Mouse (Mus musculus) stomach, embryonic 14.5 days (tissue): Measurements from ENCODE around the gene Pkd1l2. TPM values are rescaled to one million over a fixed set of nuclear protein-coding genes. Genes with fewer than 3 reads are reported as not detected.

Experiments
- ATAC-seq: fragments of 200-750 bp; cut with Nextera tagmentation; 2 replicates; pipeline ENCODE4 v1.8.0; 2017; ENCODE audit warnings: low read depth, moderate TSS enrichment; ENCODE audit not compliant: insufficient number of reproducible peaks, insufficient read depth, low FRiP score
- H3K27ac ChIP-seq: fragments of 300-500 bp; sonication (generic); 2 replicates; pipeline ENCODE4 v1.5.1; 2014; ENCODE audit warnings: mild to moderate bottlenecking, low read length, moderate library complexity, mixed read lengths
- H3K27me3 ChIP-seq: fragments of 300-500 bp; sonication (generic); 2 replicates; pipeline ENCODE4 v1.6.1; 2014; ENCODE audit warnings: low read length, control low read depth, mixed read lengths; ENCODE audit not compliant: control insufficient read depth, insufficient read depth
- H3K36me3 ChIP-seq: fragments of 300-500 bp; sonication (generic); 2 replicates; pipeline ENCODE4 v1.6.1; 2014; ENCODE audit warnings: mild to moderate bottlenecking, control low read depth, low read length, moderate library complexity, mixed read lengths; ENCODE audit not compliant: control insufficient read depth, insufficient read depth
- H3K4me1 ChIP-seq: fragments of 300-500 bp; sonication (generic); 2 replicates; pipeline ENCODE4 v1.6.1; 2014; ENCODE audit warnings: low read length, control low read depth, mixed read lengths; ENCODE audit not compliant: control insufficient read depth, insufficient read depth
- H3K4me2 ChIP-seq: fragments of 300-500 bp; sonication (generic); replicated peaks from 2 replicates; pipeline ENCODE4 v1.6.1; 2014; ENCODE audit warnings: low read depth, low read length, control low read depth
- H3K4me3 ChIP-seq: fragments of 300-500 bp; sonication (generic); 2 replicates; pipeline ENCODE4 v1.5.1; 2014; ENCODE audit warnings: low read depth, low read length, control low read depth
- H3K9ac ChIP-seq: fragments of 300-500 bp; sonication (generic); replicated peaks from 2 replicates; pipeline ENCODE4 v1.6.1; 2014; ENCODE audit warnings: low read depth, mild to moderate bottlenecking, control low read depth, low read length, moderate library complexity, mixed read lengths
- H3K9me3 ChIP-seq: fragments of 300-500 bp; sonication (generic); 2 replicates; pipeline ENCODE4 v1.6.1; 2016; ENCODE audit warnings: low read depth, low read length, control low read depth; ENCODE audit not compliant: control insufficient read depth
- WGBS: fragments of 180-500 bp; shearing (Covaris S2); extraction: QIAGEN DNeasy Blood & Tissue Kit; methylation state at CpG from one replicate; pipeline ENCODE4 v1.1.7; 2014; 5-methylcytosine and 5-hydroxymethylcytosine counted together
- polyA plus RNA-seq: library from polyadenylated mRNA; unstranded; fragments of >200 nt; fragmentation: Nextera tagmentation; extraction: Ambion mirVana; gene quantifications from 2 replicates; pipeline ENCODE4 v1.2.1, GENCODE M21; 2014

The Pkd1l2 gene
- polyA plus RNA-seq, 1 experiment from 2014 or later: not detected

- no peak overlapping the region for H3K4me3 ChIP-seq
- no peak overlapping the region for H3K4me2 ChIP-seq
- H3K27me3 ChIP-seq: no peaks in the 10 kb centered on the region
- H3K27ac ChIP-seq: no peak overlapping the region
- ATAC-seq: no peak
- H3K4me1 ChIP-seq: no peaks in the 10 kb centered on the region
- H3K9me3 ChIP-seq: no peaks in the 10 kb centered on the region
- H3K9ac ChIP-seq: no peak overlapping the region
- no peaks in the 10 kb centered on the region for H3K36me3 ChIP-seq
- 80% methylated on average over 18 of the region's 18 CpGs for WGBS
Measured at GRCm38 (mm10) chr8:117019323-117020275, 62.6 kb downstream of the Pkd1l2 start.

- no peak overlapping the region for H3K4me3 ChIP-seq
- H3K27ac ChIP-seq: no peak overlapping the region
- H3K4me1 ChIP-seq: no peaks in the 10 kb centered on the region
- no peak overlapping the region for H3K9ac ChIP-seq
- no peak for ATAC-seq
- no peaks in the 10 kb centered on the region for H3K9me3 ChIP-seq
- 78% methylated on average over 4 of the region's 4 CpGs for WGBS
- H3K27me3 ChIP-seq: no peaks in the 10 kb centered on the region
- no peaks in the 10 kb centered on the region for H3K36me3 ChIP-seq
- no peak overlapping the region for H3K4me2 ChIP-seq
Measured at GRCm38 (mm10) chr8:117017896-117018295, 64.4 kb downstream of the Pkd1l2 start.

- Histone ChIP-seq H3K27me3 (no peaks in the 10 kb centered on the region), H3K4me3 (no peak overlapping the region), H3K36me3 (no peaks in the 10 kb centered on the region), H3K9me3 (no peaks in the 10 kb centered on the region), H3K4me1 (no peaks in the 10 kb centered on the region), H3K9ac (no peak overlapping the region), H3K4me2 (no peak overlapping the region), H3K27ac (no peak overlapping the region)
- ATAC-seq: no peak
- WGBS: 65% methylated on average over 8 of the region's 8 CpGs
Measured at GRCm38 (mm10) chr8:117017006-117017405, 65.2 kb downstream of the Pkd1l2 start.

GRCm38 (mm10) chr8:117015670-117016069, 66.6 kb downstream of the Pkd1l2 start:
- 57% methylated on average over 4 of the region's 4 CpGs for WGBS
- Histone ChIP-seq H3K4me1 (no peaks in the 10 kb centered on the region), H3K27ac (no peak overlapping the region), H3K9me3 (no peaks in the 10 kb centered on the region), H3K4me2 (no peak overlapping the region), H3K4me3 (no peak overlapping the region), H3K9ac (no peak overlapping the region), H3K27me3 (no peaks in the 10 kb centered on the region), H3K36me3 (no peaks in the 10 kb centered on the region)
- no peak for ATAC-seq

GRCm38 (mm10) chr8:117011366-117011765, 70.9 kb downstream of the Pkd1l2 start:
- H3K4me1 ChIP-seq: no peaks in the 10 kb centered on the region
- no peak overlapping the region for H3K4me3 ChIP-seq
- no peak overlapping the region for H3K9ac ChIP-seq
- 83% methylated on average over 9 of the region's 9 CpGs for WGBS
- H3K27ac ChIP-seq: no peak overlapping the region
- ATAC-seq: no peak
- no peaks in the 10 kb centered on the region for H3K36me3 ChIP-seq
- no peaks in the 10 kb centered on the region for H3K27me3 ChIP-seq
- H3K9me3 ChIP-seq: no peaks in the 10 kb centered on the region
- H3K4me2 ChIP-seq: no peak overlapping the region

GRCm38 (mm10) chr8:116994016-116994716, 88.1 kb downstream of the Pkd1l2 start:
- Histone ChIP-seq H3K27ac (peak overlapping the region; percentile 36; the same call in 1 of the 2 replicates), H3K4me2 (peak overlapping the region; percentile 45), H3K27me3 (no peaks in the 10 kb centered on the region), H3K36me3 (no peaks in the 10 kb centered on the region; the same call in 1 of the 2 replicates), H3K9ac (peak overlapping the region; percentile 29; the same call in 1 of the 2 replicates), H3K4me1 (peaks cover 6% of the 10 kb centered on the region), H3K4me3 (peak overlapping the region; percentile 67), H3K9me3 (no peaks in the 10 kb centered on the region)
- WGBS: 61% methylated on average over 11 of the region's 11 CpGs
- no peak for ATAC-seq

- H3K36me3 ChIP-seq: no peaks in the 10 kb centered on the region; the same call in 1 of the 2 replicates
- peak within 1 kb of the TSS; percentile 92 for H3K4me2 ChIP-seq
- H3K27ac ChIP-seq: peak within 1 kb of the TSS; percentile 52; the same call in 1 of the 2 replicates
- WGBS: under 1% methylated on average over 56 of the region's 56 CpGs
- peak; percentile 100 for ATAC-seq
- peak within 1 kb of the TSS; percentile 34; the same call in 1 of the 2 replicates for H3K9ac ChIP-seq
- no peaks in the 10 kb centered on the region for H3K27me3 ChIP-seq
- no peaks in the 10 kb centered on the region for H3K9me3 ChIP-seq
- H3K4me1 ChIP-seq: peaks cover 6% of the 10 kb centered on the region
- H3K4me3 ChIP-seq: peak within 1 kb of the TSS; percentile 67
Measured at GRCm38 (mm10) chr8:116993095-116993867, 89.0 kb downstream of the Pkd1l2 start, which contains the start of gene Gcsh. Gene Gcsh, minus strand, starts transcription at chr8:116993537.
